Mouse (Mus musculus): ENCODE results near the gene Smc5. TPM values are rescaled to one million over a fixed set of nuclear protein-coding genes. Genes with fewer than 3 reads are reported as not detected.

The Smc5 gene
- total RNA-seq, 2 experiments from 2014 or later = 19.6 to 22.7 TPM

Other genes starting within 250 kb of the Smc5 start
- 100 to 1,000 TPM; 135 to 146 TPM for gene Klf9, start 132.7 kb downstream of the Smc5 start, total RNA-seq (2021)
- 1 to 10 TPM; 2.0 to 2.6 TPM for gene Mamdc2, start 174.5 kb upstream of the Smc5 start, total RNA-seq (2021)